Mouse (Mus musculus) limb, embryonic 12.5 days (tissue): Measurements from ENCODE around the gene Bub1b. TPM values are rescaled to one million over a fixed set of nuclear protein-coding genes. Genes with fewer than 3 reads are reported as not detected.
A peak's percentile ranks its signal among the peaks of the same experiment; 100 is the strongest.
"Not testable (repeated sequence)": the region's sequence is repeated elsewhere in the genome, so short reads cannot be mapped to it uniquely, and the experiment has no call there.

ENCODE experiments used
- ATAC-seq: fragments of 200-750 bp; cut with Nextera tagmentation; 2 replicates; pipeline ENCODE4 v1.8.0; 2017; ENCODE audit warnings: low read depth, moderate TSS enrichment; ENCODE audit not compliant: insufficient number of reproducible peaks, insufficient read depth, low FRiP score, low TSS enrichment
- H3K27ac ChIP-seq: fragments of 300-500 bp; sonication (generic); 2 replicates; pipeline ENCODE4 v1.5.1; 2016; ENCODE audit warnings: mild to moderate bottlenecking, moderate library complexity
- H3K27me3 ChIP-seq: fragments of 300-500 bp; sonication (generic); 2 replicates; pipeline ENCODE4 v1.6.1; 2016; ENCODE audit warnings: mild to moderate bottlenecking, moderate library complexity
- H3K36me3 ChIP-seq: fragments of 300-500 bp; sonication (generic); 2 replicates; pipeline ENCODE4 v1.6.1; 2016; ENCODE audit warnings: mild to moderate bottlenecking, moderate library complexity
- H3K4me1 ChIP-seq: fragments of 300-500 bp; sonication (generic); replicated peaks from 2 replicates; pipeline ENCODE4 v1.6.1; 2016
- H3K4me2 ChIP-seq: fragments of 300-500 bp; sonication (generic); 2 replicates; pipeline ENCODE4 v1.6.1; 2016; ENCODE audit warnings: mild to moderate bottlenecking, moderate library complexity
- H3K4me3 ChIP-seq: fragments of 300-500 bp; sonication (generic); replicated peaks from 2 replicates; pipeline ENCODE4 v1.5.1; 2016; ENCODE audit warnings: mild to moderate bottlenecking
- H3K9ac ChIP-seq: fragments of 300-500 bp; sonication (generic); replicated peaks from 2 replicates; pipeline ENCODE4 v1.6.1; 2016; ENCODE audit warnings: mild to moderate bottlenecking, moderate library complexity
- H3K9me3 ChIP-seq: fragments of 300-500 bp; sonication (generic); 2 replicates; pipeline ENCODE4 v1.6.1; 2016; ENCODE audit warnings: mild to moderate bottlenecking, moderate library complexity
- WGBS: fragments of 180-500 bp; shearing (Covaris S2); methylation state at CpG from one replicate; pipeline ENCODE4 v1.1.7; 2016; 5-methylcytosine and 5-hydroxymethylcytosine counted together
- polyA plus RNA-seq: library from polyadenylated mRNA; unstranded; fragments of >200 nt; fragmentation: Nextera tagmentation; extraction: Ambion mirVana; gene quantifications from 2 replicates; pipeline ENCODE4 v1.2.1, GENCODE M21; 2016

Bub1b gene
- 119 and 127 TPM in 2 replicates for polyA plus RNA-seq

DNA sequence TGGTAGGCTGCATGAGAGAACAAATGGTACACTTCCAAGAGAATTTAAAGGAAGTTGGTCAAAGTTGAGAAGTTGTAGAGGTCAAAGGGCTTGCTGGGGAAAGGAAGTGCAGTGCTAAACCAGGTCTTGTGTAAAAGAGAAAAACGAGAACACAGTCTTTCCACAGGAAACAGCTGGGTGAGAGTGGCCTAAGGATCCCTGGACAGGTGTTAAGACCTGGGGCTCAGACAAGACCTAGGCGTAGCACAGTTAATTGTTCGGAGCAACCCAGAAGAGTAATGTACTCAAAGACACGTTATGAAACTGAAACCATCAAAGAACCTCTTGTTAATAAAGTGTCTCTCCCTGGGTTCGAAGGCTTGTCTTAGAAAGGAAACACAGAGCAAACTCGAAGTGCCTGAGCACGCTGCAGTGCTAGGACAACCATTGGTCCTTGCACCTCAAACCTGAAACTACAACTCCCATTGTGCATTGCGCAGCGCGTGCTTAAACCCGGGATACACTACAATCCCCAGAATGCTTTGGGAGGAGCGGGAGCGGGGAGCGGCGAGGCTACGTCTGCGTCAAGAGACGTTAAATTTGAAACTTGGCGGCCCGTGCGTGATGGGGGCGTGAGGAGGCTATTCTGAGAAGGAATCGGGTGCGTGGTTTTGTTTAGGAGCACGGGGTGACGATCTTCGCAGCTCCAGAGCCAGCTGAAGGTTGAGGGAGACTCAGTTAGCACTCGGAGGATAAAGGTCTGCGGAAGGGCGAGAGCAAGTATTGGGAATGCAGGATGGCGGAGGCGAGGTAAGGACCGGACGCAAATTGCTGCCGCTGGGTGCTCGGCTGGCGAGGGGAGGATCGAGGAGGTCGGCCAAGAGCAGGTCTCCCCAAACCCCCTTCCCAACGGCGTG is at the start of gene Bub1b:
TSS of gene Bub1b (plus strand) at position 539 of the 896 bp plus-strand sequence.
- H3K36me3 ChIP-seq: peaks cover 29% of the 10 kb centered on the region
- H3K4me1 ChIP-seq: peaks cover 26% of the 10 kb centered on the region
- 6% methylated on average over 41 of the region's 41 CpGs for WGBS
- H3K4me2 ChIP-seq: peak within 1 kb of the TSS; percentile 77
- H3K27ac ChIP-seq: peak within 1 kb of the TSS; percentile 41; the same call in 1 of the 2 replicates
- no peaks in the 10 kb centered on the region for H3K27me3 ChIP-seq
- no peaks in the 10 kb centered on the region for H3K9me3 ChIP-seq
- H3K9ac ChIP-seq: peak within 1 kb of the TSS; percentile 73
- ATAC-seq: peak; percentile 92
- H3K4me3 ChIP-seq: peak within 1 kb of the TSS; percentile 70

- Histone ChIP-seq H3K27me3 (no peaks in the 10 kb centered on the region), H3K4me1 (peaks cover 56% of the 10 kb centered on the region), H3K27ac (no peak overlapping the region), H3K4me2 (peak overlapping the region; percentile 86), H3K9me3 (no peaks in the 10 kb centered on the region), H3K9ac (peak overlapping the region; percentile 79), H3K36me3 (no peaks in the 10 kb centered on the region), H3K4me3 (peak overlapping the region; percentile 92)
- no peak for ATAC-seq
- WGBS: under 1% methylated on average over 18 of the region's 18 CpGs
Measured at GRCm38 (mm10) chr2:118548421-118549221, 49.4 kb upstream of the Bub1b start.

DNA sequence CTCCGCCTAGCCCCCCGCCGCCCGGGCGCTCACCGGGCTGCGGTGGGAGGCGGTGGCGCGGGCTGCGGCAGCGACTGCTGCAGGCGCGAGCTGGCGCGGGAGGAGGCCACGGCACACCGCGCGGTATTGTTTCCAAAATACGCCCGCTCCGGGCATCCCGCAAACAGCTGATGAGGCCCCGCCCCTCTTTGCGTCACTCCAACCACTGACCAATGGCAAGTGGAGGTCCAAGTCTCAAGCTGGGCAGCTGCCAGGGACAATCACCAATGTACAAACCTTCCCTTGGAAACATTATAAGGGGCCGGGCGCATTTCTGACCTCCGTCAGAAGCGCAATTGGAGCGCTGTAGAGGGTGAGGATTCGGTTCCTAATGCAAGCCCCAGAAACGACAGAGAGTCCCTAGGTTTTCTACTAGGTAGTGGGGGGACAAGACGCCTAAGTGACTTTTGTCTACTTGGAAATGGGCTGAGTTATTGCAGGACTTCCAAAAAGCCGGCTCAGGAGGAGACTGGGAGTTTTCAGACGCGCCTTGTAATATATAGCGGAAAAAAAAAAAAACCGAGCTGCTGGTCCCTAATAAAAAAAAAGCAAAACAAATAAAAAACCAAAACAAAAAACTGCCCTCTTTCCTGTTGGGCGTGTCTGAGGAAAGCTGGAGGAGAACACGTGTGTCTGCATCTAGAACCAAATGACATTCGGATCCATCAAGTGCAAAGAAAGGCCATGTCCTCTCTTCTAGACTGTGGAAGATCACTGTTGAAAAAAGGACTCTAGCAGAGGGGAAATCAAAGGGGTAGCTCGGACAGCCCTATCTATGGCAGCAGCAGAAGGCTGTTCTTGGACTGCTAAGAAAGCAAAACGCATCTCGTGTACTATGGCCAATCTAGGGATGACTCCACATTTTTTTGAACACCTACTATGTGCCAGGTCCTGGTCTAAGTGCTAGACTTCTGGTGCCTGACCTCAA is 48.2 kb upstream of the Bub1b start, which contains the start of gene Bmf:
TSS of gene Bmf (minus strand) at position 181 of the 967 bp plus-strand sequence.
- Histone ChIP-seq H3K9me3 (no peaks in the 10 kb centered on the region), H3K4me1 (peaks cover 45% of the 10 kb centered on the region), H3K36me3 (no peaks in the 10 kb centered on the region), H3K4me3 (peak within 1 kb of the TSS; percentile 92), H3K27me3 (no peaks in the 10 kb centered on the region), H3K27ac (peak within 1 kb of the TSS; percentile 80), H3K9ac (peak within 1 kb of the TSS; percentile 79), H3K4me2 (peak within 1 kb of the TSS; percentile 86)
- WGBS: 1% methylated on average over 45 of the region's 45 CpGs
- ATAC-seq: peak; percentile 89

DNA sequence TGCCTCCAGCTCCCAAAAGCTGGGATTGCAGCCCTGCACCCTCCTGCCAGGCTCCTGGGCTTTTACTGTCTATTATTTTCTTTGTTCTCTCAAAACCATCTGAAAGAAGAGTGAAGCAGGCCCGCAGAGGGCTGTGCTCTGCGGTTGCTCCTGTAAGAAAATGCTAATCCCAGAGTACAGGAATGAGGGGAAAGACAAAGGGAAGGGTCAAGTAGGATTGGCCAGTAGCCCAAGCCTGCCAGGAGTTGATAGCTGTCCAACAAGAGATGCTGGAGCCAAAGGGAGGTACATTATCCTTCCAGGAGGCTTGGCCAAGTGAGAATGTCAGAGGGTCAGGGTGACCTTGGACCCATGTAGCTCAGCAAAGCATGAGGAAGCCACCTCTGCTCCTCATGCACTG is 46.4 kb upstream of the Bub1b start:
- Histone ChIP-seq H3K27me3 (no peaks in the 10 kb centered on the region), H3K4me1 (peaks cover 27% of the 10 kb centered on the region), H3K4me2 (no peak overlapping the region), H3K36me3 (no peaks in the 10 kb centered on the region), H3K27ac (no peak overlapping the region), H3K9me3 (no peaks in the 10 kb centered on the region), H3K4me3 (no peak overlapping the region), H3K9ac (no peak overlapping the region)
- WGBS: 65% methylated on average over 2 of the region's 2 CpGs
- ATAC-seq: no peak

- peak overlapping the region; percentile 57 for H3K4me2 ChIP-seq
- not testable (repeated sequence) for H3K27me3 ChIP-seq, H3K36me3 ChIP-seq, ATAC-seq, H3K9me3 ChIP-seq, H3K4me1 ChIP-seq
- peak overlapping the region; percentile 48 for H3K9ac ChIP-seq
- 56% methylated on average over 15 of the region's 17 CpGs for WGBS
- peak overlapping the region; percentile 44 for H3K4me3 ChIP-seq
- peak overlapping the region; percentile 70; the same call in 1 of the 2 replicates for H3K27ac ChIP-seq
Measured at GRCm38 (mm10) chr2:118554356-118554990, 43.5 kb upstream of the Bub1b start.

- Histone ChIP-seq H3K4me1 (no peaks in the 10 kb centered on the region), H3K9ac (no peak overlapping the region), H3K4me3 (no peak overlapping the region), H3K36me3 (0 out of 2 replicates have a peak, but pooled peaks cover 4% of the 10 kb centered on the region), H3K27me3 (no peaks in the 10 kb centered on the region), H3K9me3 (no peaks in the 10 kb centered on the region), H3K4me2 (no peak overlapping the region), H3K27ac (no peak overlapping the region)
- ATAC-seq: no peak
- WGBS: 94% methylated on average over 3 of the region's 3 CpGs
Measured at GRCm38 (mm10) chr2:118558426-118558825, 39.6 kb upstream of the Bub1b start.

GRCm38 (mm10) chr2:118562015-118562414 is 36.0 kb upstream of the Bub1b start:
- Histone ChIP-seq H3K4me2 (no peak overlapping the region), H3K9ac (no peak overlapping the region), H3K27ac (no peak overlapping the region), H3K9me3 (no peaks in the 10 kb centered on the region), H3K36me3 (0 out of 2 replicates have a peak, but pooled peaks cover 17% of the 10 kb centered on the region), H3K27me3 (no peaks in the 10 kb centered on the region), H3K4me1 (no peaks in the 10 kb centered on the region), H3K4me3 (no peak overlapping the region)
- WGBS: 80% methylated on average over 4 of the region's 4 CpGs
- no peak for ATAC-seq

DNA sequence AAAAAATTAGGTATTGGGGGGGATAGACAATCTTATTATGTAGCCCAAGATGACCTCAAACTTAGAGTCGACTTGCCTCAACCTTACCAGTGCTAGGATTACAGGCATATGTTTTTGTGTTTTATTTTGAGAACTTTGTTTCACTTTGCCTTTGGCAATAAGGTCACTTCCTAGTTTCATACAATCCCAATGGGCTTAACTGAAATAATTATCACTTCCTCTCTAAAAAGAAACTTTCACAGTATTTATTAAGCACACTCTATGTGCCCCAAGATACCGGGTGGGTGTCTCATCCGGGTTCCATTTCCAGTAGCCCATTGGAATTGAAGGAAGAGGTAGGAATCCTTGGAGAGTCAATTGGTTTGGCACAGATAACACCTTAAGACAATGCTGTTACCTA is 35.6 kb upstream of the Bub1b start:
- Histone ChIP-seq H3K27ac (no peak overlapping the region), H3K4me3 (no peak overlapping the region), H3K4me1 (no peaks in the 10 kb centered on the region), H3K36me3 (0 out of 2 replicates have a peak, but pooled peaks cover 17% of the 10 kb centered on the region), H3K4me2 (no peak overlapping the region), H3K27me3 (no peaks in the 10 kb centered on the region), H3K9ac (no peak overlapping the region), H3K9me3 (no peaks in the 10 kb centered on the region)
- ATAC-seq: no peak
- 92% methylated on average over 3 of the region's 3 CpGs for WGBS

DNA sequence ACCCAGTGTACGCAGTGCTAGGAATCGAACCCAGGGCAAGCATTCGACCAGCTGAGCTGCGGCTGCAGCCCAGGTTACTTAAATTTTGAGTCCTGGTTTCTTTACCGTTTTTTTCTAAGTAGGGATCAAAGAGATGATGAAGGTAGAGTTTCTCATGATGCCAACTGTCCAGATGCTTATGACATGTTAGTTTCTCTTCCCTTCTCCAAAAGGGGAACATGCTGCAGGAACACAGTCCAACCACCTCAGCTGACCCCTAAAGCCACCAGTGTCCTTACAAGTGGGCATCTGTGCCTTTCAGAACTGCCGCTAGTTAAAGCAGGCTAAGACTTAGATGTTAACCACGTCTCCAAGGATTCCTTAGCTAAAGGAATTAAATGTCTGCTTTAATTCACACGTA is 30.8 kb upstream of the Bub1b start:
- Histone ChIP-seq H3K4me3 (no peak overlapping the region), H3K36me3 (0 out of 2 replicates have a peak, but pooled peaks cover 12% of the 10 kb centered on the region), H3K4me1 (no peaks in the 10 kb centered on the region), H3K9me3 (no peaks in the 10 kb centered on the region), H3K4me2 (no peak overlapping the region), H3K27ac (no peak overlapping the region), H3K27me3 (no peaks in the 10 kb centered on the region), H3K9ac (no peak overlapping the region)
- 85% methylated on average over 8 of the region's 8 CpGs for WGBS
- ATAC-seq: no peak

DNA sequence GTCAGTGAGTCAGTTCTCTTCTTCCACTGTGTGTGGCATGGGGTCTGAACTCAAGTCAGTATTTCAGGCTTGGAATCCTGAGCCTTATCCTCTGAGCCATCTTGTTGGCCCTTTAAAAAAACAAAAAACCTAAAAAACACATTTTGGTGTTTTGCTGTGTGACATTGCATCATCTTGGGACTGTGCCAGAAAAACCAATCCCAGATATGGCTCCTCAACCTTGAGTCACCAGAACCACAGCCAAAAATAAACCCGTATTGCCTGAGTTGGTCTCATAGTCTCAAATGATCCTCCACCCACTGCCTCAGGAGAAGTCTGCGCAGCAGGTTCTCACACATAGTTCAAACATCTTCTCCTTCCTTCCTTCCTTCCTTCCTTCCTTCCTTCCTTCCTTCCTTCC is 27.1 kb upstream of the Bub1b start:
- Histone ChIP-seq H3K9ac (no peak overlapping the region), H3K9me3 (no peaks in the 10 kb centered on the region), H3K36me3 (no peaks in the 10 kb centered on the region), H3K27me3 (no peaks in the 10 kb centered on the region), H3K27ac (no peak overlapping the region), H3K4me3 (no peak overlapping the region), H3K4me2 (no peak overlapping the region), H3K4me1 (no peaks in the 10 kb centered on the region)
- WGBS: 95% methylated on average over 2 of the region's 2 CpGs
- ATAC-seq: no peak
